Mouse (Mus musculus) liver, postnatal 0 days (tissue): ENCODE measurements around the gene Mrgpra6.

Experiments used
- CTCF ChIP-seq: sonication (generic); IDR thresholded peaks from 2 replicates; pipeline ENCODE4 v1.5.1; 2016; ENCODE audit warnings: antibody characterized with exemption, low read depth
- EP300 ChIP-seq: IDR thresholded peaks from 2 replicates; pipeline ENCODE4 v1.6.1; 2016; ENCODE audit warnings: antibody characterized with exemption, low read depth, mild to moderate bottlenecking

DNA sequence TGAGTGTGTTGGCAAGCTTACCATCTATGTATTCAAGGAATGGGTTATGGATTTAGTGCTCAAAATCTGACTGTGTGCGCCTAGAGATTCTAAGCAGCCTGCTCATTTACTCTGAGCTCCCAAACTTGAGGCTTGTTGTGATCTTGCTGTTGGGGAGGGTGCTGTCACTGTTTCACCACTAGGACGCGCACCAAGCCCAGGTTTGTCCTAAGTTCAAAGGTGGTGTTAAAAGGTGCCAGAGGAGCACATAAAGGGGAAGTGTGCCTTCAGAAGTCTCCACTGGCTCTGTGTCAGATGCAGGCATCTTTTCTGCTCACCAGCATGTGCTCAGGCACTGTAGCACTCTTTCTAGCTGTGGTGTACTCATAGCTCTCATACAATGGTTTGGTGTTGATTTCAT is 39.9 kb upstream of the Mrgpra6 start:
- TF ChIP-seq CTCF: 0 out of 2 replicates have a peak, but pooled peaks have one; percentile 14
- TF ChIP-seq EP300: no peak
